21 mouse cellular contexts compared by ENCODE assay signal in the genomic region with DNA sequence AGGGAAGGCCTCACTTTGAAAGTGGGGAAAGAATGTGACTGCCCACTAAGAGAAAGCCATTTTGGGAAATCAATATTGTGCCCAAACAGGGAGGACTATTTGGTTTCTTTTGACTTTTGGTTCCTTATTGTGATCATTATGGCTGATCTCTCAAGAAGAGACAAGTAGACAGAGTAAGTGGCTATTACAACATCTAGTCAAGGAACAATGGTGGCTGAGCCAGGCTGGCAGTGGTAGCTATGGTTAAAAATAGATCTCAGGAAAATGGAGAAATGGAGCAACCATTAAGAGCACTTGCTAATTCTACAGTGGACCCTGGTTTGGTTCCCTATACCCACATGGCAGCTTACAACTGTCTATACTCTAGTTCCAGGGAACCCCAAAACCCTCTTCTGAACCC.
"Had no signal": no experiment of that assay in that cellular context is flagged by ENCODE, and none has a peak within 500 bp of the region (broad histone marks: within the 10 kb centered on the region; RNA-seq: fewer than 3 reads in every experiment).

No protein-coding gene starts in this region.

- H3K9ac ChIP-seq: limb, embryonic 12.5 days; limb, embryonic 15.5 days; liver, embryonic 14.5 days; liver, postnatal 0 days; lung, embryonic 14.5 days; midbrain, embryonic 13.5 days had no signal

- H3K4me3 ChIP-seq: layer of hippocampus, adult 2 months; limb, embryonic 12.5 days; limb, embryonic 15.5 days; midbrain, embryonic 13.5 days had no signal

- ATAC-seq: lung, postnatal 0 days; midbrain, embryonic 13.5 days; midbrain, embryonic 16.5 days had no signal

- H3K9me3 ChIP-seq: limb, embryonic 15.5 days; midbrain, embryonic 13.5 days had no signal

- H3K27me3 ChIP-seq: limb, embryonic 12.5 days; limb, embryonic 15.5 days; midbrain, embryonic 13.5 days had no signal

- H3K4me2 ChIP-seq: limb, embryonic 12.5 days; limb, embryonic 15.5 days; liver, embryonic 11.5 days; lung, embryonic 14.5 days; midbrain, embryonic 13.5 days had no signal

- DNase-seq: kidney, adult 18-20 months; kidney, adult 9 months; kidney, postnatal 25 days; layer of hippocampus, adult 9-11 months; layer of hippocampus, postnatal 36 days; left cerebral cortex, postnatal 4 days; liver, postnatal 0 days; lung, embryonic 14.5 days; right cerebral cortex, postnatal 4 days; thymus, adult 2 months; thymus, postnatal 14 days had no signal

- H3K27ac ChIP-seq: kidney, postnatal 0 days; layer of hippocampus, adult 2 months; limb, embryonic 12.5 days; limb, embryonic 15.5 days; liver, embryonic 14.5 days; midbrain, embryonic 13.5 days; stomach, postnatal 0 days had no signal

- H3K36me3 ChIP-seq: limb, embryonic 12.5 days; limb, embryonic 15.5 days; midbrain, embryonic 13.5 days had no signal

- H3K4me1 ChIP-seq: limb, embryonic 12.5 days; limb, embryonic 15.5 days; midbrain, embryonic 13.5 days had no signal
